Mouse (Mus musculus) CH12.LX (cell line): ENCODE measurements around the gene Cox8a. TPM values are rescaled to one million over a fixed set of nuclear protein-coding genes. Genes with fewer than 3 reads are reported as not detected.
A peak's percentile ranks its signal among the peaks of the same experiment; 100 is the strongest.

Experiments used
- DNase-seq: peaks from one replicate; pipeline ENCODE4 v3.0.0-alpha.2; 2013; ENCODE audit errors: extremely low read depth
- H3K27ac ChIP-seq: 2 replicates; pipeline ENCODE4 v1.5.1; 2012; ENCODE audit warnings: low read depth, mild to moderate bottlenecking, control low read depth, moderate library complexity; ENCODE audit not compliant: insufficient read depth
- H3K27me3 ChIP-seq: replicated peaks from 2 replicates; pipeline ENCODE3; 2012; ENCODE audit warnings: inconsistent platforms
- H3K36me3 ChIP-seq, 2 experiments: replicated peaks in 1 of 2; 2 replicates each; pipeline versions ENCODE3 to v1.6.1; 2012; ENCODE audit warnings: inconsistent platforms in 1 of 2, low read length in 1 of 2, mild to moderate bottlenecking in 1 of 2, mixed read lengths in 1 of 2, moderate library complexity in 1 of 2; ENCODE audit not compliant: control insufficient read depth in 1 of 2, insufficient read depth in 1 of 2
- H3K4me1 ChIP-seq, 2 experiments: 2 replicates each; pipeline ENCODE4 v1.6.1; 2012; ENCODE audit warnings: inconsistent platforms in 1 of 2, moderate library complexity in 1 of 2; ENCODE audit not compliant: insufficient read depth in 2 of 2, control insufficient read depth in 1 of 2
- H3K4me2 ChIP-seq: 2 replicates; pipeline ENCODE4 v1.6.1; 2012; ENCODE audit warnings: low read depth, mild to moderate bottlenecking, control low read depth; ENCODE audit not compliant: poor library complexity, insufficient read depth, severe bottlenecking
- H3K4me3 ChIP-seq, 3 experiments: fragments of 150-350 bp in 1 of 3; sonication (generic) in 1 of 3; replicated peaks in 1 of 3; 2 replicates each; pipeline versions ENCODE3 to v1.5.1; 2011 to 2012; ENCODE audit warnings: low read depth in 2 of 3, low read length in 2 of 3, mild to moderate bottlenecking in 2 of 3, moderate library complexity in 2 of 3, control low read depth in 1 of 3, improper control_type of control experiment in 1 of 3, inconsistent platforms in 1 of 3, mixed read lengths in 1 of 3; ENCODE audit not compliant: poor library complexity in 1 of 3
- H3K79me2 ChIP-seq: replicated peaks from 2 replicates; pipeline ENCODE4 v1.6.1; 2012; ENCODE audit warnings: mild to moderate bottlenecking, moderate library complexity; ENCODE audit not compliant: control insufficient read depth, poor library complexity, insufficient read depth, severe bottlenecking; ENCODE audit errors: extremely low read depth
- H3K9ac ChIP-seq: 2 replicates; pipeline ENCODE4 v1.6.1; 2012; ENCODE audit warnings: low read depth, mild to moderate bottlenecking, control low read depth, moderate library complexity; ENCODE audit not compliant: insufficient read depth
- H3K9me3 ChIP-seq: replicated peaks from 2 replicates; pipeline ENCODE3; 2012; ENCODE audit warnings: low read length, inconsistent platforms, mixed read lengths
- BHLHE40 ChIP-seq: IDR thresholded peaks from 2 replicates; pipeline ENCODE4 v1.6.1; 2011; ENCODE audit warnings: mild to moderate bottlenecking, low read depth, low read length, improper control_type of control experiment
- E2F4 ChIP-seq: IDR thresholded peaks from 2 replicates; pipeline ENCODE4 v1.6.1; 2011; ENCODE audit warnings: low read depth, low read length, improper control_type of control experiment; ENCODE audit not compliant: insufficient replicate concordance
- ELF1 ChIP-seq: IDR thresholded peaks from 2 replicates; pipeline ENCODE4 v1.6.1; 2014; ENCODE audit warnings: low read depth, mild to moderate bottlenecking, inconsistent platforms, low read length, improper control_type of control experiment
- EP300 ChIP-seq: IDR thresholded peaks from 2 replicates; pipeline ENCODE4 v1.6.1; 2011; ENCODE audit warnings: low read length, improper control_type of control experiment
- ETS1 ChIP-seq: conservative IDR thresholded peaks from 2 replicates; pipeline ENCODE4 v1.6.1; 2012; ENCODE audit warnings: low read depth, mild to moderate bottlenecking, inconsistent platforms, low read length, improper control_type of control experiment, moderate library complexity
- IRF4 ChIP-seq: IDR thresholded peaks from 2 replicates; pipeline ENCODE4 v1.6.1; 2014; ENCODE audit warnings: low read depth, mild to moderate bottlenecking, inconsistent platforms, low read length, improper control_type of control experiment
- JUN ChIP-seq: IDR thresholded peaks from 2 replicates; pipeline ENCODE4 v1.6.1; 2011; ENCODE audit warnings: low read depth, mild to moderate bottlenecking, low read length, improper control_type of control experiment, moderate library complexity; ENCODE audit not compliant: insufficient read depth
- JUND ChIP-seq: conservative IDR thresholded peaks from 2 replicates; pipeline ENCODE4 v1.6.1; 2011; ENCODE audit warnings: low read depth, low read length, improper control_type of control experiment
- KAT2A ChIP-seq: IDR thresholded peaks from 2 replicates; pipeline ENCODE4 v1.6.1; 2012; ENCODE audit warnings: low read length, improper control_type of control experiment, inconsistent platforms; ENCODE audit not compliant: insufficient replicate concordance
- MAX ChIP-seq: IDR thresholded peaks from 2 replicates; pipeline ENCODE4 v1.6.1; 2011; ENCODE audit warnings: low read length, improper control_type of control experiment
- MEF2A ChIP-seq: IDR thresholded peaks from 2 replicates; pipeline ENCODE4 v1.6.1; 2014; ENCODE audit warnings: low read depth, mild to moderate bottlenecking, inconsistent platforms, low read length, improper control_type of control experiment, borderline replicate concordance
- MYC ChIP-seq: IDR thresholded peaks from 2 replicates; pipeline ENCODE4 v1.6.1; 2011; ENCODE audit warnings: low read depth, mild to moderate bottlenecking, improper control_type of control experiment, low read length
- NRF1 ChIP-seq: IDR thresholded peaks from 2 replicates; pipeline ENCODE4 v1.6.1; 2014; ENCODE audit warnings: low read depth, mild to moderate bottlenecking, inconsistent platforms, low read length, improper control_type of control experiment, moderate library complexity
- PAX5 ChIP-seq: IDR thresholded peaks from 2 replicates; pipeline ENCODE4 v1.6.1; 2012; ENCODE audit warnings: low read length, inconsistent platforms, mixed read lengths
- RCOR1 ChIP-seq: conservative IDR thresholded peaks from 2 replicates; pipeline ENCODE4 v1.6.1; 2012; ENCODE audit warnings: low read depth, mild to moderate bottlenecking, inconsistent platforms, low read length, improper control_type of control experiment
- SIN3A ChIP-seq: IDR thresholded peaks from 2 replicates; pipeline ENCODE4 v1.6.1; 2012; ENCODE audit warnings: low read length, improper control_type of control experiment, inconsistent platforms
- UBTF ChIP-seq: IDR thresholded peaks from 2 replicates; pipeline ENCODE4 v1.6.1; 2012; ENCODE audit warnings: low read depth, mild to moderate bottlenecking, inconsistent platforms, low read length, improper control_type of control experiment, moderate library complexity
- USF2 ChIP-seq: conservative IDR thresholded peaks from 2 replicates; pipeline ENCODE4 v1.6.1; 2011; ENCODE audit warnings: low read depth, low read length, improper control_type of control experiment
- ZC3H11A ChIP-seq: IDR thresholded peaks from 2 replicates; pipeline ENCODE4 v1.6.1; 2012; ENCODE audit warnings: low read depth, mild to moderate bottlenecking, inconsistent platforms, low read length, improper control_type of control experiment
- ZNF384 ChIP-seq: IDR thresholded peaks from 2 replicates; pipeline ENCODE4 v1.6.1; 2012; ENCODE audit warnings: low read depth, low read length, improper control_type of control experiment, inconsistent platforms
- dilution Hi-C: fragments of 300-500 bp; cut with MboI; formaldehyde crosslinking; loops from 2 replicates; pipeline ENCODE4 v1.14.3; 2020; ENCODE audit warnings: low sequenced_read_pairs; ENCODE audit not compliant: extremely low pct_unique_long_range_greater_than_20kb, extremely low pct_ligation_motif_present
- in situ Hi-C: fragments of 300-500 bp; cut with MboI; formaldehyde crosslinking; loops from 3 replicates; pipeline ENCODE4 v1.14.3; 2019; ENCODE audit warnings: low sequenced_read_pairs, low pct_ligation_motif_present, low pct_unique_long_range_greater_than_20kb, mixed read lengths
- polyA plus RNA-seq: library from polyadenylated mRNA; unstranded; fragments of >175 nt; gene quantifications from 2 replicates; pipeline ENCODE4 v1.2.1, GENCODE M21; 2012; ENCODE audit warnings: low read depth; ENCODE audit not compliant: insufficient read length
- total RNA-seq, 2 experiments: library from RNA; depleted of rRNA; stranded (reverse); fragments of 300-350 nt in 1 of 2; fragments of >200 nt in 1 of 2; gene quantifications; 2 replicates each; pipeline ENCODE4 v1.2.3; 2012 to 2014

Cox8a gene
- total and polyA plus RNA-seq, 3 experiments, result 326 to 896 (median 822) TPM

DNA sequence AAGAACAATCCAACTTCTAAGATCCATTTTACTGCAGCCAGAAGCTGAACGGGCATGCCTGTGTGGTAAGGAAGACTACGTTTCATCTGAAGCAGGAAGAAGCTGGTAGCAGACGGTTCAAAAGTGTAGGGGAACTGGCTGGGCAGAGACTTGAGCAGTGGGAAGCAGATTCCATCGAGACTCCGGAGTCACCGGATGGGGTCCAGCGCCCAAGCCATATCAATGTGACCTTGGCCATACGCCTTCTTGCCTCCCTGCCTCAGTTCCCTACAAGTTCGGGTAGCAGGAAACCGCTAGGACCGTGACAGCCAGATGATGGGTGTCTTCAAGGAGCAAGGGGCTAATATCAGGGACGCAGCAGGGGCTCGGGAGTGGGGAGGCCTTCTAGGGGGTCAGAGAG lies 22.9 kb upstream of the Cox8a start:
- Histone ChIP-seq H3K79me2 (peaks cover 33% of the 10 kb centered on the region), H3K4me3 (peak overlapping the region; percentile 85 to 91 (median 87)), H3K9me3 (no peaks in the 10 kb centered on the region), H3K36me3 (peaks cover 3 to 32% of the 10 kb centered on the region in 2 experiments), H3K9ac (peak overlapping the region; percentile 76), H3K4me2 (peak overlapping the region; percentile 64), H3K27me3 (peaks cover 4% of the 10 kb centered on the region), H3K4me1 (peaks cover 25 to 54% of the 10 kb centered on the region in 2 experiments), H3K27ac (peak overlapping the region; percentile 47)
- TF ChIP-seq MYC (0 out of 2 replicates have a peak, but pooled peaks have one; percentile 8), ZC3H11A (no peak)
- in situ Hi-C loops, result loop anchor here (10.0 kb wide), 1 partner anchor 175 kb away; the partner anchor contains the start of gene 2700081O15Rik
- peak; percentile 26 for DNase-seq
- dilution Hi-C loops, result no loop called here

GRCm38 (mm10) chr19:7239574-7239973 lies 22.2 kb upstream of the Cox8a start:
- Histone ChIP-seq H3K4me1 (peaks cover 21 to 61% of the 10 kb centered on the region in 2 experiments), H3K9ac (peak overlapping the region; percentile 76)
- in situ Hi-C loops, result no loop called here

GRCm38 (mm10) chr19:7236742-7237141 lies 19.3 kb upstream of the Cox8a start:
- in situ Hi-C loops (no loop called here), dilution Hi-C loops (no loop called here)
- peaks cover 21 to 61% of the 10 kb centered on the region in 2 experiments for H3K4me1 ChIP-seq
- no peaks in the 10 kb centered on the region for H3K27me3 ChIP-seq
- peak; percentile 71 for TF ChIP-seq MEF2A
- peak; percentile 64 for TF ChIP-seq JUN
- TF ChIP-seq MYC, result no peak
- peak; percentile 50; the same call in 1 of the 2 replicates for TF ChIP-seq EP300
- TF ChIP-seq RCOR1, result no peak
- TF ChIP-seq ELF1, result no peak
- no peak for TF ChIP-seq PAX5
- no peak for TF ChIP-seq SIN3A
- no peak for TF ChIP-seq USF2
- TF ChIP-seq ETS1, result peak; percentile 49
- TF ChIP-seq JUND, result peak; percentile 77
- TF ChIP-seq IRF4, result 0 out of 2 replicates have a peak, but pooled peaks have one; percentile 22
- TF ChIP-seq KAT2A, result 0 out of 2 replicates have a peak, but pooled peaks have one; percentile 49
- H3K79me2 ChIP-seq, result peaks cover 33% of the 10 kb centered on the region
- peaks cover 17 to 61% of the 10 kb centered on the region in 2 experiments for H3K36me3 ChIP-seq
- H3K9ac ChIP-seq, result no peak overlapping the region
- peak overlapping the region; percentile 18; the same call in 1 of the 2 replicates for H3K4me2 ChIP-seq
- no peak overlapping the region for H3K4me3 ChIP-seq
- H3K9me3 ChIP-seq, result no peaks in the 10 kb centered on the region
- peak; percentile 60 for DNase-seq
- no peak overlapping the region for H3K27ac ChIP-seq

More at GRCm38 (mm10) chr19:7239574-7239973, 22.2 kb upstream of the Cox8a start:
- DNase-seq, result peak; percentile 8
- peaks cover 4% of the 10 kb centered on the region for H3K27me3 ChIP-seq
- dilution Hi-C loops, result no loop called here
- H3K9me3 ChIP-seq, result no peaks in the 10 kb centered on the region
- H3K4me3 ChIP-seq, result peak overlapping the region; percentile 85 to 91 (median 87)
- H3K4me2 ChIP-seq, result peak overlapping the region; percentile 64
- peak overlapping the region; percentile 47; the same call in 1 of the 2 replicates for H3K27ac ChIP-seq
- TF ChIP-seq ELF1, result no peak
- no peak for TF ChIP-seq UBTF
- TF ChIP-seq JUND, result no peak
- no peak for TF ChIP-seq MAX
- TF ChIP-seq MEF2A, result peak; percentile 89
- peak; percentile 33; the same call in 1 of the 2 replicates for TF ChIP-seq ETS1
- peak; percentile 81 for TF ChIP-seq BHLHE40
- no peak for TF ChIP-seq KAT2A
- TF ChIP-seq E2F4, result no peak
- peak; percentile 74 for TF ChIP-seq ZNF384
- TF ChIP-seq NRF1, result no peak
- H3K79me2 ChIP-seq, result peaks cover 33% of the 10 kb centered on the region
- H3K36me3 ChIP-seq, result peaks cover 3 to 35% of the 10 kb centered on the region in 2 experiments
